Mouse (Mus musculus): ENCODE data around the gene Swap70.
"Not testable (repeated sequence)": the region's sequence is repeated elsewhere in the genome, so short reads cannot be mapped to it uniquely, and the experiment has no call there.

The Swap70 gene

DNA sequence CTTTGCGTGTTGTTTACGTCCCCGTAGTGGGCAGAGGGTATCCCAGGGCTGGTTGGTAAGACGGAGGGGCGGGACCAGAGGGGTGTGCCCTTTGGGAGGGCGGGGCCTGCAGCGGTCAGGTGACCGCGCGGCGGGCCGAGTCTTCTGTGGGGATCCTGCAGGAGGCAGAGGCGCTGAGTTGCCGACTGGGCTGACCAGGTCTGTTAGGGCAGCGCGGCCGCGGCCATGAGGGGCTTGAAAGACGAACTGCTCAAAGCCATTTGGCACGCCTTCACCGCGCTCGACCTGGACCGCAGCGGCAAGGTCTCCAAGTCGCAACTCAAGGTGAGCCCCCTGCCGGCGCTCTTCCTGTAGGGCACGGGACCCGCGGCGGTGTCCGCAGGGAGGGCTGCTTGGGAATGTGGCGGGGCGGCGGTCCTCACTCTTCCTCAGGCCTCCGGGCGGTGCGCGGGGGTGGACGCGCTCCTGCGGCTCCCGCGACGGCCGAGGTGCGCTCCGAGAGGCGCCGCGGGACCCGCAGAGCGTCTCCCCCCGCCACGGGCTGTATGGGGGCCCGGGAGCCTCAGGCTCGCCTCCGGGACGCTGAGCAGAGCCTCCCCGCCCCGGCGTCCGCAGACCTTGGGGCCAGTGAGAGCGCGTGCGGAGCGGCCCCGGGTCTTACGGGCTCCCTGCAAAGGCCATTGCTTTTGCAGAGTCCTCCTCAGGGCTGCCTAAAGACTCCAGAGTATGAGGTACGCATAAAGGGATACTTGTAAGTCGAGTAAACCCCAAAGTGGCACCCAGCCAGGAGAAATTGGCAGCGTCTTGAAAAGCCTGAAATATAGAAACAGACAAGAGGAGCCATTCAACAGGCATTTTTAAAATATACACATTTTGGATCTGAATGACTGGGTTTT, at the start of gene Swap70:
Gene Swap70, plus strand, starts transcription at position 126 of the 896 bp plus-strand sequence.
- DNase-seq: peak; percentile 48

DNA sequence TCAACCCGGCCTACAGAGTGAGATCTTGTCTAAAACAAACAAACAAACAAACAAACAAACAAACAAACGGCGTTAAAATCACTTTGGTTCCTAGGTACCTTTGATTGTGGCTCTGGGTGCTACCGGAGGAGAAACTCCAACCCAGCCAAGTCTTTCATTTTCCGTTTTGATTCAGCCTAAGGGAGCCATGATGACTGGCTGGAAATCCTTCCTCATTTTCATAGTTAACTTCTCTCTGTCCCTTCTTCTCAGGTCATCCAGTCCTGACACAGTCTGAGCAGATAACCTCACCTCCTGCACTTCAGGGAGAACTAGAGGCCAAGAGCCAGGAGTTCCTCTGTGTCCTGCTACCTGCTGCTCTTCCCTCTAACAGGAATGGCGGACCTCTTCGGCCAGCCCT, 42.3 kb upstream of the Swap70 start:
- DNase-seq: no peak

DNA sequence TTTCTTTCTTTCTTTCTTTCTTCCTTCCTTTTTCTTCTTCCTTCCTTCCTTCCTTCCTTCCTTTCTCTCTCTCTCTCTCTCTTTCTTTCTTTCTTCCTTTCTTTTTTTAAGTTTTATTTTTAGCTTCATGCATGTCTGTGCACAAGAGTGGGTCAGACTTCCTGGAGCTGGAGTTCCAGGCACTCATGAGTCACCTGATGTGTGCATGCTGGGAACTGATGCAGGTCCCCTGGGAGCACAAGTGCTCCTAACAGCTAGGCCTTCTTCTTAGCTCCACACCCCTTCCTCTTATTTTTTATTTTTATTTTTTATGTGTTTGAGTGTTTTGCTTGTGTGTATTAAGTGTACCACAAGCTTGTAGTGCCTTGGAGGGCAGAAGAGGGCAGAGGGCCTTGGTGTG, 40.9 kb upstream of the Swap70 start:
- DNase-seq: no peak

DNA sequence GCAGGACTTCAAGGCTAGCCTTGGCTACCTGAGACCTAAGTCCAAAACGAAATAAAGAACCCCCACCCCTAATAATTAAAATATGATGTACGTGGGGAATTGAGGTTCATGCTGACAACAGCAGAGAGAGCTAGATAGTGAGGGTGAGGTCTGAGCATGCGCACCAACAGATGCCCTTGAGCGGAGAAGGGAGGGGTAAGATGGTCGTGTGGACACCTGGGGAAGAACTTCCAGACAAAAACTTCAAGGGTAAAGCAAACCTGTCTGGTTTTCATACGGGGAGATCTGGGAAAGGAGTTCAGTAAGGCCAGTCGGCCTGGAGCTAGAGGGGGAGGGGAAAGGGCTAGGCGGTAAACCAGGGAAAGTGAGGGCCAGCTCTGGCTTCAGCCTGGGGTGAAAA, 40.1 kb upstream of the Swap70 start:
- DNase-seq: no peak

DNA sequence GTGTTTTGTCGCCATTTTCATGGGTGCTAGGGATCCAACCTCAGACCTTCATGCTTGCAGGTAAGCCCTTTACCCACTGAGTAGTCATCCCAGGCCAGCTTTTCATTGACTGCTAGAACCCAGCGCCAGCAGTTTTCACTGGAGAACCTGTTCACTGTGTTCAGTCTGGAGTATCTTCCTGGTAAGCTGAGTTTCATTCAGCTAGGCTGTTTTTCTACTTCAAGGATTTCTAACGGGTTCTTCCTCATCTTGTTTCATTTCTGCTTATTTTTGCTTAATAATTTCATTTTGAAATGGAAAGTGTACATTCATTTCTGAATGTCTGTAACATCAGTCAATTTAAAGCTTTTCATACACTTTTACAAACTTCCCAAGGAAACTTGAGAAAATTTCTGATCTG, 36.9 kb upstream of the Swap70 start:
- DNase-seq: no peak

DNA sequence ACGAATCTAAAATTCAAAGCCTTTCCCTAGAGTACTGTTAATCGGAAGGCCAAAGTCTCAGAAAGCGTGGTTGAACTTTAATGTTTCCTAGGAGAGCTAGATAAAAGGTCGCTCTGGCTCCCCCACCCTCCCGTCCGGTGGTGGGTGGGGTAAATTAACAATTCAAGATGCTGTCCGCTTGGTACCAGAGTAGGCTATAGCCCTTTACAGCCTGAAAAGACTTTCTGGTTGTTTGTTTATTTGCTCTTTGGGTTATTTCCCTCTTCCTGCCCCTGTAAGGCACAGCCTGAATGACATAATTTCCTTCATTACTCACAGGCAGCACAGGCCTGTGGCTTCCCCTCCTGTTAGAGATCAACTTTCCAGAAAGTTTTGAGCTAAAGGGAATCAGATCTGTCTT, 31.6 kb upstream of the Swap70 start:
- no peak for DNase-seq

DNA sequence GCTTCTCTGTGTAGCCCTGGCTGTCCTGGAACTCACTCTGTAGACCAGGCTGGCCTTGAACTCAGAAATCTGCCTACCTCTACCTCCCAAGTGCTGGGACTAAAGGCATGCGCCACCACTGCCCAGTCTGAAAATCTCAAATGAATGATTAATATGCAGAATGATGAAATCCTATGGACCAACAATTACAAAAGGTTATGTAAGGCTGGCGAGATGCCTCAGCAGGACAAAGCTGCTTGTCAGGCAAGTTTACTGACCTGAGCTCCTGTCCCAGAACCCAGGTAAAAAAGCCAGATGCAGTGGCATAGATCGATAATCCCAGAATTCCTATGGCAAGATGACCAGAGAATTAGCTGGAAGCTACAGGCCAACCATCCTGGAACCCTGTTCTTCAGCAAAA, 28.3 kb upstream of the Swap70 start:
- no peak for DNase-seq

DNA sequence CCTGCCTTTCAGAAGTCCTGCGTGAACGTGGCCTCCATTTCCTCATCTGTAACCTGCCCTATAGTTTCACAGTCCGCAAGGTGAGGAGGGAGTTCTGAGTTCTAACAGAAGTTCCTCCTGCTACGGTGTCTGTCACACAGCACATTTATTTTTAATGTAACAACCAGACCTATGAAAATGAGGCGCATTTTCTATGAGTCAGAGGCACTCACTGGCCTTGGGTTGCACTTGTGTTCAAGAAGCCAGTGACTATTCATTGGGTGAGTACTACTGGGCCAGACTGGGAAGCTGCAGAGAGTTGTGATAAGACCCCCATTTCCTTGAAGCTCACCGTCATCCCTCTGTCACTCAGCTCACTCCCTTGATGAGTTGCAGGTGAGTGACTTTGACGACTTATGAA, 24.3 kb upstream of the Swap70 start:
- no peak for DNase-seq

DNA sequence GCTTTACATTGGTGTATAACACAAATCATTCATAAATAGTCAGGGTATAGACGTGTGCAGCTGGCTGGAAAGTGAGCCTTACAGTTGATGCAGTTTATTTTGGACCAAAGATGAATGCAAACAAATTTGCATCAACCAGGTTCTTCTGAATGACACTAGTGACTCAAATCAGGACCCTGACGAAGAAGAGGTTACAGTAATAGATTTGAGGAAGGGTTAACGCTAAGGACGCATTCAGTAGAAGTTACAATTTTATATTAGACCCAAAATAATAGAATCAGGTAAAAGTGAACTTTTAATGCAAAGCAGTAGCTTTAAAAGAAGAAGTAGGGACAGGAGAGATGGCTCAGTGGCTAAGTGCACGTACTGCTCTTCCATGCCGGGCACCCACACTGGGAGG, 19.6 kb upstream of the Swap70 start:
- no peak for DNase-seq

DNA sequence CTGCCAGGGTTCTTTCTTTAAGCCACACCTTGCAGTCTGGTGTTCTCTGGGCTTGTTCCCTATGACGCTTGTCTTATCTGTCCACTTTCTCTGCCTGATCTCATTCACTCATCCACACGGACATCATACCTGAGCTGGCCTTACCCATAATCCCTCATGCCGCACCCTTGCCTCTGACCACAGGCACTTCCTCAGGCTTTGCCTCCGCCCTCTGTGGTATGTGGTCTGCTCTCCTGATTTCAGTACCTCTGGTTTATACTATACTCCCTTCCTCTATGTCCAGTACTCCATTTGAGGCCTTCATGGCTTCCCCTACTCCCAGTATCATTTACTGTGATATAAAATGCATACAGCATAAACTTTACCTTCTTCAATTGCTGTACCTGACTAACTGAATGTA, 17.3 kb upstream of the Swap70 start:
- DNase-seq: no peak

DNA sequence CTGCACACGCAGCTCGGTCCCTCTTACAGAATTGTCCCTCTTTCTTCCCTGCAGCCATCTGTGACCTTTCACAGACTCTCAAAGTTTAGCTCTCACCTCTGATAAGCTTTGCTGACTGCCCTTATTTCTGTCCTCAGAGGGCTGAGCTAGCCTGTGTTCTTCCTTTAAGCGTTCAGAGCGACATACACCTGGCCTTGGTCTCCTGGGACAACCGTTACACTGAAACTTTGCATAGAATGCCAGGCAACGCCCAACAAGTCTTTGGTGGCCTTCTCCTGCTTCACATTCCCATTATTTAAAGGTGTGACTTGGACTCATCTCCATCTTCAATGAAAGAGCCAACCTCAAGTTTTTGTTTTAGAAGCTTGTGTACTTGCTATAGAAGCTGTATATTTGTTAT, 13.2 kb upstream of the Swap70 start:
- no peak for DNase-seq

DNA sequence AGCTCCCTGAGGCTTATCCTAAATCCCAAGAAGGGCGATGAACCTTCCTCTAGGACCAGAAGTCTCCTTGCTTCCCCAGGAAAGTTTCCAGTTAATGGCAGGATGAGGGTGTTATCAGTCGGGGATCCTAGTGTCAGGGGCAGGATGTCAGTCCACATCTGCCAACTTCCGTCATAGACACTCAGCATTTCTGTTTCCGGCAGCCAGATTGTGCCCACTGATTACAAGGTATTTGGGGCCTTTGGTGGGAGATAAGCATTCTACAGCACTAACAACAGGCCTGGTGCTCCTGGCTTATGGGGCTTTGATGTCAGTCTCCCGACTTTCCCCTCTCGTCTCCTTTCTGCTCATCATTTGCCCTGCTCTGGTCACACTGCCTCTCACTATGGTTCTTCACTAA, 12.1 kb upstream of the Swap70 start:
- no peak for DNase-seq

DNA sequence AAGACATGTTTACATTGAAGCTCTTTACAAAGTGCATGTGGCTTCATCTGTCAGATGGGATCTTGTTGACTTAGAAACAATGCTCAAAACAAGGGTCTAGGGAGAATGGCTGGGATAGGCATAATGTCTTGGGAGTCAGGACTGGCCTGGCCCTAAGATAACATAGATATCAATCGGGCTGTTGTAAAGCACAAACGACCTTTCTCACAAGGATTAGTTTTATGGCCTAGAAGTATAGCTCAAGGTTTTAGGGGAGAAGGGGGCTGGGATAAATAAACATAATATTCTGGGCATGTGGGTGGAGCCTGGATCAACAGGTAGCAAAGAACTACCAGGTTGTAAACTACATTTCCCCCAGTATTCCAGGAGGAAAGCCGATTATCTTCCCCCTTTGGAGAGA, 10.5 kb upstream of the Swap70 start:
- DNase-seq: no peak

DNA sequence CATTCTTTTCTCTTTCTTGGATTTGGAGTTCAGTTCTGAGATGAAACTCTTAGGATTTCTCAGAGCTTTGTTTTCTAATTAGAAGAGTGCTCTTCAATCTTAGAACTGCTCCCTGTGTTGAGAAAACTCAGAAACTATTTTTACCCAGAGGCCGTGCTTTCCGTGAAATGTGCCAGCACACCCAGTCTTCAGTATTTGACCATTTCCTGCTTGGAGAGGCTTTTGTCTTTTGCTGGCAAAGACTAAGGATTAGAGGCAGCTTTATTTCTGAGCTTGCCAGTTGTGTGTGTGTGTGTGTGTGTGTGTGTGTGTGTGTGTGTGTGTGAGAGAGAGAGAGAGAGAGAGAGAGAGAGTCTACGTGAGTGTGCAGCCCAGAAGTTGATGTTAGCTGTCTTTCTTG, 6.6 kb upstream of the Swap70 start:
- no peak for DNase-seq

DNA sequence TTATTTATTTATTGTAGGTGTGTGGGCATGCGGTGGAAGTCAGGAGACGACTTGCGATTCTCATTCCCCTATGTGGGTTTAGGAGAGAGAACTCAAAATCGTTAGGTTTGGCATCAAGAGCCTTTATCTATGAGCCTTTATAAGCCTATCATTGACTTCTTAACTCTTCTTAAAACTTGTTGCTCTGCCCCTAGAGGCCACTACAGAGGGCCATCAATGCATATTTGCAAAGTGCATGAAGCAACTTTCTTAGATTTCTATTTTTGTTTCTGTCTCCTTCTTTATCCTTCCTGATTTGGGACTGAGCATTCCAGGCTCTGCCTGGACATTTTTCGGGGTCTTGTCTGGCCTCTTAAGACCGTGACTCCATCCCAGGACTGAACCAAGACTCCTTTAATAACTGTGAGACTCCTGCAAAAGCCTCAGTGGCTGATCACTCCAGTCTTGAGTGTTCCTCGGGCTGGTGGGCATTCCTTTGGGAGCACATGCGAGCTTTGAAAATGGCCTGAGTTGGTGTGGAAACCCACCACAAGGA, 393 bp upstream of the Swap70 start:
- no peak for DNase-seq

DNA sequence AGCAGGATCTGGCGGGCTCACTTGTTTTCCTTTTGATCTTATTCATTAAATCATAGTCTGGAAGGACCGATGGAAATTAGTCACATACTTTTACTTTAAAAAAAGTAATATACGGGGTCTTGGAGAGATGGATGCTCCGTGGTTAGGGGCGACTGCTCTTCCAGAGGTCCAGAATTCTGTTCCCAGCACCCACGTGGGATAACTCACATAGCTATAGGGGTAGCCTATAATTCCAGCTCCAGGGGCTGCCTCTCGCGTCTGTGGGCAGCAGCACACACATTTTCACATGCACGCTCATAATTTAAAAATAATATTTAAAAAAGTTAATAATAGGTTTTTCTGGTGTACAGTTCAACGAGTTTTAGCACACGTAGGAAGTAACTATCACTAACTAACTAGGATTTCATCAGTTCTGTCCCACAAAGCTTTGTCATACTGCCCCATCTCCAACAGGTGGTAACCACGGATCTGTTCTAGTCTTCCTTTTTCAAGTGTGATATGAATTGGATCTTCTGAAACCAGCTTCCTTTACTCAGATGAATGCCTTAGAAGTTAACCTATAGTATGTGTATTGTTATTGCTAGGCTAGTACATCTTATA, 1.2 kb downstream of the Swap70 start:
- no peak for DNase-seq

DNA sequence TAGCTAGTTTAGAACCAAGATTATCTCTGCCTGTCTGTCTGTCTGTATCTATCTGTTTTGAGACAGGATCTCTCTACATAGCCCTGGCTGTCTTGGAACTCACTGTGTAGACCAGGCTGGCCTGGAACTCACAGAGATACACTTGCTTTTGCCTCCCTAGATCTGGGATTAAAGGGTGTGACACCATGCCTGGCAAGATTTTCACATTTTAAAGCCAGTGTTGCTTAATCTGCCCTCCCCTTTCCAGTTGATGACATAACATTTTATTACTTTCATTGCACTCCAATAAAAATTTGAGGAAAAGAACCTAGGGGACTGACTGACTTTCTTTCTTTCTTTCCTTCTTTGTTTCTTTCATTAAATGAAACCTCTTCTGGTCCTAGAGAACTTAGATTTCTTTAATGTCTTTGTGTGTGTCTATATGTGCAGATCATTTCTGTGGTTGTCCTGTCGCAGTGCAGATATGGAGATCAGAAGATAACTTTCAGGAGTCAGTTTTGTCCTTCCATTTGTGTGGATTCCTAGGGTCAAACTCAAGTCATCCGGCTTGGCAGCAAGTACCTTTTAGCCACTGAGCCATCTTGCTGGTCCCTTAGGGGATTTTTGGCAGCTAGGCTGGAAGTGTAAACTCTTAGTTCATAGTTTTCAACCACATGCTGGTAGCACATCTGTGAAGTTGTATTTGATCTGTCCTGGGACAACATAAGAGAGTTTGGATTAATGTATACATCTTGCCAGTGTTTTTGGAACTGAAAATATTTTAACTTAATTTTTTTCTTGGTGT, 2.4 kb downstream of the Swap70 start:
- DNase-seq: no peak

DNA sequence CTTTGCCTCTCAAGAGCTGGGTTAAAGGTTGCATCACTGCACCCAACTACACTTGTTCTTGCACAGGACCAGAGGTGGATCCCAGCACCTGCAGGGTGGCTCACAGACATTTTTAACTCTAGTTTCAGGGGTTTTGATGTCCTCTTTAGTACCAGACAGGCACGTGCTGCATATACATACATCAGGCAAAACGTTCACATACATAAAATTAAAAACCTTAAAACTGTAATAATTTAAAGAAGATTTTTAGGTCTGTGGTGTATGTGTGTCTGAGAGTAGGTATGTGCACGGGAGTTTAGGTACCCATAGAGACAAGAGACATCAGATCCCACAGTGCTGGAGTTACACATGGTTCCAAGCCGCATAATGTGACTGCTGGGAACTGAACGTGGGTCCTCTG, 5.0 kb downstream of the Swap70 start:
- DNase-seq: no peak

DNA sequence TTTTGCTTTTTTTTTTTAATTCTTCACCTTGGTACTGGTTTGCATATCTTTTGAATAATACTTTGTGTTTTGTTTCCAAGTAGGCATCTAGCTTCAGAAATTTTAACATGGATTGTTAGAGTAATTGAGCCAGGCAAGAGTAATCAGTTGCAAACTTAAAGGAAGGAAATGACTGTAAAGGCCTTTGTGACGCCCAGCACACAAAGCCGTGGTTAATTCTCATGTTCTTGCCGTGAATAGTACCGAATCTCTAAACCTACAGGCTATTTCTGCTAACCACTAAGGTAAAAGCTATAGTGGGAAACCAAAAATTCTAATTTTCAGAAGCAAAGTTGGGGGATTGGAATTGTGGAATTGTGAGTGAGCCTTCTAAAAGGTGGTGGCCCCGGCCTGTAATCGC, 8.5 kb downstream of the Swap70 start:
- DNase-seq: no peak

DNA sequence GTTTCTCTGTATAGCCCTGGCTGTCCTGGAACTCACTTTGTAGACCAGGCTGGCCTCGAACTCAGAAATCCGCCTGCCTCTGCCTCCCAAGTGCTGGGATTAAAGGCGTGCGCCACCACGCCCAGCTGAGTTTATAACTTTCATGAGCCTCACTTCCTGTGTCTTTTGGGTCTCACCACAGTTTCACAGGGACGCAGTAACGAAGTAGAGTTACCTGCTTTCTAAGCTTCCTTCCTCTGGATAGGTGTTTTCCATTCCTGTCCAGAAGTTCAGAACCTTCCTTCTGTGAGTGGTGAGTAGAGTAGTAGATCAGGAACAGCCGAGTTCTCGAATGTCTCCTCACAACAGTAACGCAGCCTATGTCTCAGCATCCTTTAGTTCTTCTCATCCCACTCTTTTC, 9.6 kb downstream of the Swap70 start:
- DNase-seq: not testable (repeated sequence)

DNA sequence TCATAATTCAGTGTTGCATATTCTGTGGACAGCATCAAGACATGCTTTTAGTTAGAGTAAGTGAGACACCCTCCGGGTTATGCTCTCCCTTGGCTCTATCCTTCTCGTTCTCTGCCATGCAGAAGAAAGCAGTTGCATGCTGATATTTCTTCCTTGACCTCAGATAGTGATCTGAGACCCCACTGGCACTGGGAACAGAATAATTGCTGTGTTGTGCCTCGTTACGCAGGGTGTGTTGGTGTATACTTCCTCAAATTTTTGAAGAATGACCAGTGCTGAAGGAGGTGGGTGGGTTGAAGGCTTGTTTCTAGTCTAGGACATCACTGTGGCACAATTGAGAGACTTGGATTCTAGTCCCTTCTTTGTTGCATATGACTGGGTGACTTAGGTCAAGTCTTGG, 14.6 kb downstream of the Swap70 start:
- DNase-seq: no peak

DNA sequence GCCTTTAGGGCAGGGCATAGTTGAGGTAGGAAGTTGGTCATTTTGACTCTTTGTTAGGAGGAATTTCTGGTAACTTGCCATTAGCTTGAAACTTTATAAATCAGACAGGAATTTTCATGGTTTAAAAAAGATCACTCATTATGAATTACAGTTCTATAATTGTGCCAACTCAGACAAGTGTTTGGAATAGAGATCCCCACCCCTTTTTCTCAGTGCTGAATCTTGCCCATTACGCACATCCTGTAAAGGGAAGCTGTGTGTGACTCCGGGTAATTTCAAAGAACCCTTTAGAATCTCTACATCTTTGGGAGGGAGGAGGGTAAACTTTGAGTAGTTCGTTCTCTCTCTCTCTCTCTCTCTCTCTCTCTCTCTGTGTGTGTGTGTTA, 15.9 kb downstream of the Swap70 start:
- no peak for DNase-seq

DNA sequence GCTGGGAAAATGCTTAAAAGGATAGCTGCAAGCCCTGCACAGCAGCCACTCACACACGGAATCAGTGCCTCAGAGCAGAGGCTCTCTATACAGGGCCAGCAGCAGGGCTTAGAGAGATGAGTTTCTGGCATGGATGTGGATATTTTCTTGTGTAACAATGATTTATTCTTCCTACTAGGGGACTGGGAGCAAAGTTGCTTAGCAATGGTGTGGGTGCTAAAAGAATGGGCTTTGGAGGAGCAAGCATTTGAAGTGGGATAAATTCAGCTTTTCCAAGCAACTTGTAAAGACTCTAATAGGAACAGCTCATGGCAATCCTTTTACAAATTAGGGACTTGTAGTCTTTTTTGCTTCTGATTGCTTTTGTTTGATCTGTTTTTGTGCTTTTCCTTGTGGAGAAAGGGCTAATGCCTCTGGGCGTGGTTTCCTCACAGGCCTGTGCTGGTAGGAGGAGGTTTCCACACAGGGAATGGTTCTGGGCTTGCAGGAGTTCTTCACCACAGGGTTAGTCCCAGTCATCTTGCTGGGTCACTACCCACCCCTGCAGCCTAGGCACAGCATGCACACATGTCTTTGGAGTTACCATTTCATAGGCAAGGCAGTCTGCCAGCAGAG, 16.4 kb downstream of the Swap70 start:
- no peak for DNase-seq
